Mouse (Mus musculus) lung, embryonic 16.5 days (tissue): Measurements from ENCODE around the gene Olfr374. TPM values are rescaled to one million over a fixed set of nuclear protein-coding genes. Genes with fewer than 3 reads are reported as not detected.

Source experiments
- ATAC-seq: fragments of 200-750 bp; cut with Nextera tagmentation; 2 replicates; pipeline ENCODE4 v1.8.0; 2017; ENCODE audit warnings: low read depth, mild to moderate bottlenecking, moderate library complexity
- H3K27ac ChIP-seq: fragments of 300-500 bp; sonication (generic); 2 replicates; pipeline ENCODE4 v1.5.1; 2014; ENCODE audit warnings: mild to moderate bottlenecking, control low read depth, low read length
- H3K27me3 ChIP-seq: fragments of 300-500 bp; sonication (generic); 2 replicates; pipeline ENCODE4 v1.6.1; 2014; ENCODE audit warnings: low read depth, low read length, mixed read lengths; ENCODE audit not compliant: control insufficient read depth, insufficient read depth
- H3K36me3 ChIP-seq: fragments of 300-500 bp; sonication (generic); 2 replicates; pipeline ENCODE4 v1.6.1; 2014; ENCODE audit warnings: low read length; ENCODE audit not compliant: control insufficient read depth, insufficient read depth
- H3K4me1 ChIP-seq: fragments of 300-500 bp; sonication (generic); replicated peaks from 2 replicates; pipeline ENCODE4 v1.6.1; 2014; ENCODE audit warnings: low read length, mixed read lengths; ENCODE audit not compliant: control insufficient read depth, insufficient read depth
- H3K4me2 ChIP-seq: fragments of 300-500 bp; sonication (generic); 2 replicates; pipeline ENCODE4 v1.6.1; 2014; ENCODE audit warnings: low read depth, low read length, control low read depth
- H3K4me3 ChIP-seq: fragments of 300-500 bp; sonication (generic); 2 replicates; pipeline ENCODE4 v1.5.1; 2014; ENCODE audit warnings: mild to moderate bottlenecking, low read length, control low read depth
- H3K9ac ChIP-seq: fragments of 300-500 bp; sonication (generic); 2 replicates; pipeline ENCODE4 v1.6.1; 2014; ENCODE audit warnings: low read length, control low read depth
- H3K9me3 ChIP-seq: fragments of 300-500 bp; sonication (generic); 2 replicates; pipeline ENCODE4 v1.6.1; 2016; ENCODE audit warnings: low read length; ENCODE audit not compliant: control insufficient read depth
- WGBS: fragments of 180-500 bp; shearing (Covaris S2); extraction: QIAGEN DNeasy Blood & Tissue Kit; methylation state at CpG from one replicate; pipeline ENCODE4 v1.1.7; 2014; 5-methylcytosine and 5-hydroxymethylcytosine counted together
- polyA plus RNA-seq: library from polyadenylated mRNA; unstranded; fragments of >200 nt; fragmentation: Nextera tagmentation; extraction: Ambion mirVana; gene quantifications from 2 replicates; pipeline ENCODE4 v1.2.1, GENCODE M21; 2015

Olfr374 gene
- polyA plus RNA-seq, 1 experiment from 2014 or later = not detected

DNA sequence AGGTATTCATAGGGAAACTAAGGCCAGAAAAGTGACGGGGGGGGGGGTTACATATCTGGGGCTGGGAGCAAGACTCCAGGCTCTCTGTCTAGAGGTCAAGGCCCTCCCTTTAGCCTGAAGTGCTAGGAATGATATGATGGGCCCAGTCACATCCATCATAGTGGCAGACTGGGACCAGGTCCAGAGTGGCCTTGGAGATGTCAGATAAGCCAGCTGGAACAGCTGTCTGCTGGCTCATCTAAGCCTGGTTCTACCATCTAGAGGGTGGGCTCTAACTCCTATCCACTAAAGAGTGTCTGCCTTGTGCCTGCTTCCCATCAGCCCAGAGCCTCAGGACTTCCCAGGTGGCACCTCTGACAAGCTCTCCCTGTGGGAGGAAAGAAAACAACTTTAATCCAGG lies 26.1 kb downstream of the Olfr374 start:
- Histone ChIP-seq H3K9ac (no peak overlapping the region), H3K9me3 (no peaks in the 10 kb centered on the region), H3K4me1 (peaks cover 30% of the 10 kb centered on the region), H3K27me3 (no peaks in the 10 kb centered on the region), H3K36me3 (no peaks in the 10 kb centered on the region), H3K27ac (peak overlapping the region; percentile 58), H3K4me2 (no peak overlapping the region), H3K4me3 (no peak overlapping the region)
- ATAC-seq = no peak
- 43% methylated on average over 1 of the region's 1 CpGs for WGBS

DNA sequence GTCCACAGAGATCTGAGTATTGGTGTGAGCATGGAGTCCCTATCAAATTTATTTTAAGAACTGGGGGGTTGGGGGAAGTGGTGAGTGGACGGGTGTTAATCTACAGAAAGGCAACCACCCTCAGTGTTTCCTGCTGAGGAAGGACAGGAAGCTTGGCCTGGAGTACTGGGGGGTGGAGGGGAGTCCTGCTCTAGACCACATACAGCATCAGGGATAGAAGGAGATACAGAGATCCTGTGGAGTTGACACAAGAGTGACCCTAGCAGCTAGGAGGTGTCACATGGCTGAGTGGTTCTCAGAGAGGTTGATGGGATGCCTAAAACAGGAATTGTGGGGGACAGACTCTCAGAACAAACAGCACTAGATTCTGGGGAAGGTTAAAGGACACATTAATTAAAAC lies 26.7 kb downstream of the Olfr374 start:
- H3K4me1 ChIP-seq = peaks cover 33% of the 10 kb centered on the region
- 27% methylated on average over 1 of the region's 1 CpGs for WGBS
- H3K9ac ChIP-seq = no peak overlapping the region
- ATAC-seq = no peak
- peaks cover 3% of the 10 kb centered on the region for H3K36me3 ChIP-seq
- peak overlapping the region; percentile 58 for H3K27ac ChIP-seq
- H3K4me3 ChIP-seq = no peak overlapping the region
- H3K9me3 ChIP-seq = no peaks in the 10 kb centered on the region
- H3K27me3 ChIP-seq = no peaks in the 10 kb centered on the region
- H3K4me2 ChIP-seq = no peak overlapping the region

DNA sequence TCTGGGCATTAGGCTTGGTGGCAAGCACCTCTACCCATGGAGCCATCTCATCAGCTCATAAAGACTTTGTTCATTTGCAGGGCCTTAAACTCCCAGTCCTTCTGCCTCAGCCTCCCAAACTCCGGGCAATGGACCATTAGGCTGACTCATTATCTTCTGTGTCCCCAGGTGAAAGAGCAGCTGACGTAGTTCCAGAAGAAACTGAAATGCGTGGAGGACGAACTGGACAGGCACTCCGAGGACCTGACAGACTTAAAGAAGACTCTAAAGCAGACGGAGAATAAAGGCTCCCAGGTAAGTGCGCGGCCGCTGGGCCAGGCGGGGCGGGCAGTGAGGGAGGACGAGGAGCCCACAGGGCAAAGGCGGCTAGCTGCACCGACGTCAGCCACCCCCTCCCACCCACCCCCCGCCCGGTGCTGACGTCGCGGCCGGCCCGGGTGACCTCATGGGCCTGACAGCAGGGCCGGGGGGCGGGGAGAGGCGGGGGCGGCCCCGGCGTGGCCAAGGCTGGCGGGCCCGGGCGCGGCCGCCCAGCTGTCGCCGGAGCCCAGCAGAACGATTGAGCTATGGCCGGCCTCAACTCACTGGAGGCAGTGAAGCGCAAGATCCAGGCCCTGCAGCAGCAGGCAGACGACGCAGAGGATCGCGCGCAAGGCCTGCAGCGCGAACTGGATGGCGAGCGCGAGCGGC lies 28.1 kb downstream of the Olfr374 start, which contains the start of gene Tpm4:
TSS of gene Tpm4 (plus strand) at position 220 of the 690 bp plus-strand sequence.
- H3K4me2 ChIP-seq = peak within 1 kb of the TSS; percentile 69
- peak; percentile 81 for ATAC-seq
- under 1% methylated on average over 24 of the region's 49 CpGs for WGBS
- H3K4me1 ChIP-seq = peaks cover 33% of the 10 kb centered on the region
- peaks cover 10% of the 10 kb centered on the region for H3K36me3 ChIP-seq
- H3K27ac ChIP-seq = peak within 1 kb of the TSS; percentile 100
- no peaks in the 10 kb centered on the region for H3K27me3 ChIP-seq
- peak within 1 kb of the TSS; percentile 93 for H3K4me3 ChIP-seq
- H3K9ac ChIP-seq = peak within 1 kb of the TSS; percentile 99
- no peaks in the 10 kb centered on the region for H3K9me3 ChIP-seq

DNA sequence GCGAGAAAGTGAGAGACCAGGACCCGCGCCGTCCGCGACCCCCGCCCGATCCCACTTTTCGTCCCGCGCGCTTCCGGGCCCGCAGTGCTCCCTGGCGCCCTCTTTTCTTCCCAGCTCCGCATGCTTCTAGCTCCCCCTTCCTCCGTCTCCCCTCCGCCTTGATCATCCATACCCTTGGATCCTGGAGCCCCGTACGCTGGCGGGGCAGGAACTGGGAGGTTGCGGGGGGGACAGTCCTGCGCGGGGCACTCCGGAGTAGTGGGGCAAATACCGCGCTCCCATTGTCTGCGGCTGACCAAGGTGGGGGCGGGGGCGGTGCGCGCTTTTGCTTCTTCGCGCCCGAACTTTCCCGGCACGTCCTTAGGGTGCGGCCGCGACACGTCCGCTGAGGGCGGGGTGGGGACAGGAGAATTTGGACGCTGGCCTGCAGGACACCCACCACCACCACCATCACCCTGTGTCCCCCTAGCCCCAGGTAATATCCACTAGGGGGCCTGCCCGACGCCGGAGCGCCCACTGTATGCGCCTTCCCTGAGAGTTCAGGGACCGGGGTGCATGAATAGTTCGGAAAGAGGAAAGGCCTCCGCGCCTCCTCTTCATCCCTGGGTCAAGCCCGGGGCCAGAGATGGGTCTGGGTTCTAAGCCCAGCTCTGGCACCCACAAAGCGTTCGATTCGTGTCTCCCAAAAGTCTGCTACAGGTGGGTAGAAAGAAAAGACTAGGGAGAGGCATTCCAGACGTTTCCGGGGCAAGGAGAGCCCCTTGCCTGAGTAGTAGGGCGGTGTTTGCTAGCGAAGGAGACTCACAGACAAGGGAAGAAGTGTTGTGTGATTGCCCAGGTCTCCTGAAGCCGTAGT lies 28.8 kb downstream of the Olfr374 start:
- under 1% methylated on average over 57 of the region's 62 CpGs for WGBS
- Histone ChIP-seq H3K27me3 (no peaks in the 10 kb centered on the region), H3K27ac (peak overlapping the region; percentile 100), H3K4me3 (peak overlapping the region; percentile 93), H3K4me2 (peak overlapping the region; percentile 69), H3K36me3 (peaks cover 10% of the 10 kb centered on the region), H3K4me1 (peaks cover 33% of the 10 kb centered on the region), H3K9ac (peak overlapping the region; percentile 99), H3K9me3 (no peaks in the 10 kb centered on the region)
- peak; percentile 72 for ATAC-seq

DNA sequence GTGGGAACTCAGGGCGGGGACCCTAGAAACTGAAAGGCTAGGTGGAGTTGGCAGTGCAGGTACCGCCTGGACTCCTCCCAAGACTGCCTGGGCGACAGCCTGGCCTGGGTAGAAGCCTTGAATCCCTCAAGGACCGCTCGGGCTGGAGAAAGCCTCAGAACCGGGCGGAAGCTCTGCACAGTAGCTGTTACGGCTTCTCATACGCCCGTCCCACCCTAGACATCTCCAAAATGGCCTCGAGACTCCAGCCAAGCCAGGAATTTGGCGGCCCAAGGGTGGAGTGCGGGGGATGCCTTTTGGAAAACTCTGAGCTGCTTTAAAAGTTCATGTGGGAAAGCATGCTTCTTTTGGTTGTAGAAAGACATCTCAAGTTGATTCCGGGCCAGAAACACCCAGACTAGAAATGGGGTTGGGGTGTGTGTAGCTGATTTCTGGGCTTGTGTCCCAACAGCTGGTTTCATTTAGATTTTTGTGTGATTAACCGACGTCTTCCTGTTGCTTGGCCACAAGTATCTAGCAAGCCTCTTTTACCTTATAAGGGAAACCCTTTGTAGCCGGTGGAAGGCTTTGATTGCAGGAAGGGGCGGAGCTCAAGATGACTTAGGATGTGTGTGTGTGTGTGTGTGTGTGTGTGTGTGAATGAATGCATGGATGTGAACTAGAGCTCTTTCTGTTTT lies 29.6 kb downstream of the Olfr374 start:
- H3K4me3 ChIP-seq = peak overlapping the region; percentile 93
- peak overlapping the region; percentile 100 for H3K27ac ChIP-seq
- H3K4me1 ChIP-seq = peaks cover 33% of the 10 kb centered on the region
- no peaks in the 10 kb centered on the region for H3K27me3 ChIP-seq
- no peaks in the 10 kb centered on the region for H3K9me3 ChIP-seq
- peak; percentile 77 for ATAC-seq
- peak overlapping the region; percentile 69 for H3K4me2 ChIP-seq
- H3K9ac ChIP-seq = peak overlapping the region; percentile 99
- H3K36me3 ChIP-seq = peaks cover 17% of the 10 kb centered on the region
- under 1% methylated on average over 18 of the region's 18 CpGs for WGBS

DNA sequence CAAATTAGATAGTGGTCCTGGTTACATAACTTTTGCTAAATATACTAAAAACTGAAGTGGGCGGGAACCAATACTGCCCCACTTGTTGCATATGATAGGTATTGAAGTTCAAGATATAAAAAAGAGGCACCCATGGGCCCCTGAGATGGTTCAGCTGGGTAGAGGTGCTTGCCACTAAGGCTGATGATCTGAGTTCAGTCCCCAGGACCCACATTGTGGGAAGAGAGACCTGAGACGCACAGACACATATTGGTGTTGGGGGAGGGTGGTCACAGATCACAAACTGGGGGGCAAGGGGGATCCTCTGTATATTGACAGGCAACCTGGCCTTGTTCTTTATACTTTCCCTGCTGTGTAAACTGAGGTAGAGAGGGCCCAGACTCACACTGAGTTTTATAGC lies 30.6 kb downstream of the Olfr374 start:
- peak overlapping the region; percentile 69 for H3K4me2 ChIP-seq
- H3K27me3 ChIP-seq = no peaks in the 10 kb centered on the region
- peak overlapping the region; percentile 100; the same call in 1 of the 2 replicates for H3K27ac ChIP-seq
- peaks cover 32% of the 10 kb centered on the region for H3K4me1 ChIP-seq
- H3K36me3 ChIP-seq = peaks cover 24% of the 10 kb centered on the region
- peak overlapping the region; percentile 54; the same call in 1 of the 2 replicates for H3K9ac ChIP-seq
- WGBS = 85% methylated on average over 2 of the region's 2 CpGs
- H3K4me3 ChIP-seq = peak overlapping the region; percentile 93
- no peak for ATAC-seq
- H3K9me3 ChIP-seq = no peaks in the 10 kb centered on the region

DNA sequence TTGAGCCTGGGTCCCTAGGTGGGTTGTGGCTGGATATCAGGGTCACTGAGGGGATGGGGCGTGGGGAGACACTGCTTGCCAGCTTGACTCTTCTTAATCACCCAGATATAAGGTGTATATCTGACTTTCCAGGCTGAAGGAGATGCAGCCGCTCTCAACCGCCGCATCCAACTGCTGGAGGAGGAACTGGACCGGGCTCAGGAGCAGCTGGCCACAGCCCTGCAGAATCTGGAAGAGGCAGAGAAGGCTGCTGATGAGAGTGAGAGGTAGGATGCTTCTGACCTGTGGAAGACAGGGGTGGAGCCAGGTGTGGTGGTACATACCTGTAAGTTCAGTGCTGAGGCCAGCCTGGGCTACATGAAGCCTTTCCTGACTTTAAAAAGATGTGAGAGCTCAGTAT lies 31.6 kb downstream of the Olfr374 start:
- H3K4me3 ChIP-seq = no peak overlapping the region
- WGBS = 93% methylated on average over 5 of the region's 5 CpGs
- no peak overlapping the region for H3K4me2 ChIP-seq
- peaks cover 33% of the 10 kb centered on the region for H3K36me3 ChIP-seq
- H3K9ac ChIP-seq = no peak overlapping the region
- H3K9me3 ChIP-seq = no peaks in the 10 kb centered on the region
- H3K27ac ChIP-seq = no peak overlapping the region
- no peak for ATAC-seq
- peaks cover 22% of the 10 kb centered on the region for H3K4me1 ChIP-seq
- H3K27me3 ChIP-seq = no peaks in the 10 kb centered on the region

DNA sequence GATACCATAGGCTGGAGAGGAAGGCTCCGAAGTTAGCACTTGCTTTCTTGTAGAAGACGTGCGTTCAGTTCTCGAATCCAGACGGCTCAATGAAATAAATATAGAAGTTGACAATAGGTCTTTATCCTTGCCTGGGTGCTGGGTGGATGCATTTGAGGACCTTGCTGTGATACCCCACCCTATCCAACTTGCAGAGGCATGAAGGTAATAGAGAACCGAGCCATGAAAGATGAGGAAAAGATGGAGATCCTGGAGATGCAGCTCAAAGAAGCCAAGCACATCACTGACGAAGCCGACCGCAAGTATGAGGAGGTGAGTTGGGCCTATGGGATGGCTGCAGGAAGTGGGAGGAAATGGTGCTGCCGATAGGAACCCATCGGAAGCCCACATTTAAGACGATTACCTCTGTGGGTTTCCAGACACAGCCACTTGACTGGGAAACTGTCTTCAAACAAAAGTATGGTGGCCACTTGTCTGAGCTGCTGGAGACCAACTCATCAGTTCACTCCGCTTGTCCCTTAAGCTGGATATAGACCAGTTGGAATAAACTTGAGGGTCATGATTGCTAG lies 36.5 kb downstream of the Olfr374 start:
- ATAC-seq = no peak
- no peak overlapping the region for H3K4me3 ChIP-seq
- no peak overlapping the region for H3K4me2 ChIP-seq
- no peaks in the 10 kb centered on the region for H3K4me1 ChIP-seq
- no peaks in the 10 kb centered on the region for H3K9me3 ChIP-seq
- 91% methylated on average over 13 of the region's 13 CpGs for WGBS
- no peak overlapping the region for H3K27ac ChIP-seq
- H3K9ac ChIP-seq = no peak overlapping the region
- H3K36me3 ChIP-seq = peaks cover 73% of the 10 kb centered on the region
- no peaks in the 10 kb centered on the region for H3K27me3 ChIP-seq
